Mouse (Mus musculus): ENCODE data around the gene Vcam1. TPM values are rescaled to one million over a fixed set of nuclear protein-coding genes. Genes with fewer than 3 reads are reported as not detected.

Gene Vcam1
- polyA plus RNA-seq (2015; fragmentation: Nextera tagmentation; extraction: Ambion mirVana): 117 and 118 TPM in 2 replicates

GRCm38 (mm10) chr3:116129259-116129738 lies at the start of gene Vcam1:
Vcam1 (minus strand) TSS chr3:116129688.
- H3K4me3 ChIP-seq (ENCODE audit: low read length): peak within 1 kb of the TSS; percentile 56
- H3K9me3 ChIP-seq (ENCODE audit: control insufficient read depth, low read length): no peaks in the 10 kb centered on the region
- peak within 1 kb of the TSS; percentile 56 for H3K4me2 ChIP-seq (ENCODE audit: low read depth, low read length)
- H3K27me3 ChIP-seq (ENCODE audit: control insufficient read depth, insufficient read depth, low read depth, low read length): no peaks in the 10 kb centered on the region
- peak; percentile 91 for ATAC-seq (ENCODE audit: low read depth)
- WGBS: 2% methylated on average over 9 of the region's 9 CpGs
- H3K36me3 ChIP-seq (ENCODE audit: control insufficient read depth, insufficient read depth, low read length): peaks cover under 1% of the 10 kb centered on the region; the same call in 1 of the 2 replicates
- no peaks in the 10 kb centered on the region; the same call in 1 of the 2 replicates for H3K4me1 ChIP-seq (replicated peaks; ENCODE audit: control insufficient read depth, insufficient read depth, low read length)
- peak within 1 kb of the TSS; percentile 84 for H3K27ac ChIP-seq (ENCODE audit: low read length)
- H3K9ac ChIP-seq (ENCODE audit: low read length): peak within 1 kb of the TSS; percentile 67

GRCm38 (mm10) chr3:116175106-116175505 lies 45.6 kb upstream of the Vcam1 start:
- no peak for ATAC-seq (ENCODE audit: low read depth)
- H3K27me3 ChIP-seq (ENCODE audit: control insufficient read depth, insufficient read depth, low read depth, low read length): no peaks in the 10 kb centered on the region
- H3K9ac ChIP-seq (ENCODE audit: low read length): no peak overlapping the region
- no peak overlapping the region for H3K4me3 ChIP-seq (ENCODE audit: low read length)
- H3K9me3 ChIP-seq (ENCODE audit: control insufficient read depth, low read length): no peaks in the 10 kb centered on the region
- WGBS: 90% methylated on average over 6 of the region's 6 CpGs
- no peak overlapping the region for H3K27ac ChIP-seq (ENCODE audit: low read length)
- no peaks in the 10 kb centered on the region for H3K4me1 ChIP-seq (replicated peaks; ENCODE audit: control insufficient read depth, insufficient read depth, low read length)
- H3K4me2 ChIP-seq (ENCODE audit: low read depth, low read length): no peak overlapping the region
- no peaks in the 10 kb centered on the region for H3K36me3 ChIP-seq (ENCODE audit: control insufficient read depth, insufficient read depth, low read length)

DNA sequence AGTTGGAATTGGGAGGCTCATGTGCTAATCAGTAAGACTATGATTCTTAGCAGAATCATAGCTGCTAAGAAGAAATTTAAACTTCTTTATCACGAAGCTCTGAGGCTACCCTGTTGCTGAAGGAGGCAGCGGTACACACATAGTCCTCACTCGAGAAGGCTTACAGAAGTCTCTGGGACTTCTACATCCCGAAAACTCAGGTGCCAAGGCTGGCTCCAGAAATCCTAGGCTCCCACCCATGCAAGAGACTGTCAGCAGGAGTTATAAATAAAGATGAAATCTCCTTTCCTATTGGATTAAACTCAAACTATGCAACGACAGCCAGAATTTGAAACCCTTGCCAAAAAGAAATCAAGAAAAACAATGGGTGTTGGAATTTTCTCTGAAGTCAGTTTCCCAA lies 42.0 kb upstream of the Vcam1 start:
- ATAC-seq (ENCODE audit: low read depth): no peak
- WGBS: 75% methylated on average over 5 of the region's 5 CpGs
- no peak overlapping the region for H3K27ac ChIP-seq (ENCODE audit: low read length)

GRCm38 (mm10) chr3:116168056-116168455 lies 38.6 kb upstream of the Vcam1 start:
- H3K9ac ChIP-seq (ENCODE audit: low read length): no peak overlapping the region
- H3K36me3 ChIP-seq (ENCODE audit: control insufficient read depth, insufficient read depth, low read length): no peaks in the 10 kb centered on the region
- no peak overlapping the region for H3K27ac ChIP-seq (ENCODE audit: low read length)
- H3K9me3 ChIP-seq (ENCODE audit: control insufficient read depth, low read length): no peaks in the 10 kb centered on the region
- H3K27me3 ChIP-seq (ENCODE audit: control insufficient read depth, insufficient read depth, low read depth, low read length): no peaks in the 10 kb centered on the region
- WGBS: 79% methylated on average over 2 of the region's 2 CpGs
- no peaks in the 10 kb centered on the region for H3K4me1 ChIP-seq (replicated peaks; ENCODE audit: control insufficient read depth, insufficient read depth, low read length)
- no peak for ATAC-seq (ENCODE audit: low read depth)
- no peak overlapping the region for H3K4me3 ChIP-seq (ENCODE audit: low read length)
- H3K4me2 ChIP-seq (ENCODE audit: low read depth, low read length): no peak overlapping the region

More for the DNA sequence above, 42.0 kb upstream of the Vcam1 start:
- H3K9me3 ChIP-seq (ENCODE audit: control insufficient read depth, low read length): no peaks in the 10 kb centered on the region
- no peak overlapping the region for H3K9ac ChIP-seq (ENCODE audit: low read length)
- H3K36me3 ChIP-seq (ENCODE audit: control insufficient read depth, insufficient read depth, low read length): no peaks in the 10 kb centered on the region
- no peak overlapping the region for H3K4me3 ChIP-seq (ENCODE audit: low read length)
- no peak overlapping the region for H3K4me2 ChIP-seq (ENCODE audit: low read depth, low read length)
- H3K27me3 ChIP-seq (ENCODE audit: control insufficient read depth, insufficient read depth, low read depth, low read length): no peaks in the 10 kb centered on the region
- no peaks in the 10 kb centered on the region for H3K4me1 ChIP-seq (replicated peaks; ENCODE audit: control insufficient read depth, insufficient read depth, low read length)

DNA sequence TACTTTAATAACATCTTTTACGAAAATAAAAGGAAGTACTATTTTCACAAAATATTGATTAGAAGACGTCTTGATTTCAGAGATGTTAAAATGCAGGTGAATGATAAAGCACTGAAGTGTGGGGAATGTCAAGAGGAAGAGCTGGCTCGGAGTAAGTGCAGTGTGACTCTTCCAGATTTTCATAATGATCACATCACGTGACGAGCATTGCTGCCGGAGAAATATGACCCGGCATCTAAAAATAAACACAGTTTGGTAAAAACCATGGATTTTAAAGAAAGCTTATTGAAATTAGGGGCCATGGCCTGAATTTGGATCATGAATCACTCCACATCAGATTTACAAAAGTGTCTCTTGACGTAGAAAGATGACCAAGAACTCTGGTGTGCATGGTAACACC lies 36.8 kb upstream of the Vcam1 start:
- no peak overlapping the region for H3K4me2 ChIP-seq (ENCODE audit: low read depth, low read length)

DNA sequence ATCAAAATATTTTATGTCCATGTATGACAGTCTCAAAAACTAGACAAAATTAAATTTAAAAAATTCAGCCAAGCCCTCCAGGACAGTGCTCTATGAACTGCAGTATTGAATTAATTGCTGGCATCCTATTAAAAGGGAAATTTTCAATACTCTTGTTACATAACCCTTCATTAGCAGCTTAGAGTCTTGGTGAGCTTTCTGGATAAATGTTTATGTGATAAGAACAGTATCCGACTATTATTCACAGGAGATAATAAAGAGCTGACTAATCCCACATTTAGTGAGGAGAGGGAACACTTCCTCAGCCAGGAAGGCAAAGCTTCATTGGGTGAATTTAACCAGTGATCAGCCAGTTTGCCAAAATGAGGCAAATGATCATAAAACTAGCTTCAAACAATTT lies 35.5 kb upstream of the Vcam1 start:
- H3K4me2 ChIP-seq (ENCODE audit: low read depth, low read length): no peak overlapping the region
- no peak overlapping the region for H3K27ac ChIP-seq (ENCODE audit: low read length)
- ATAC-seq (ENCODE audit: low read depth): no peak
- H3K4me1 ChIP-seq (replicated peaks; ENCODE audit: control insufficient read depth, insufficient read depth, low read length): no peaks in the 10 kb centered on the region
- no peak overlapping the region for H3K9ac ChIP-seq (ENCODE audit: low read length)
- no peak overlapping the region for H3K4me3 ChIP-seq (ENCODE audit: low read length)
- H3K9me3 ChIP-seq (ENCODE audit: control insufficient read depth, low read length): no peaks in the 10 kb centered on the region
- H3K27me3 ChIP-seq (ENCODE audit: control insufficient read depth, insufficient read depth, low read depth, low read length): no peaks in the 10 kb centered on the region
- H3K36me3 ChIP-seq (ENCODE audit: control insufficient read depth, insufficient read depth, low read length): no peaks in the 10 kb centered on the region
- 42% methylated on average over 1 of the region's 1 CpGs for WGBS

More for the DNA sequence above, 36.8 kb upstream of the Vcam1 start:
- no peak overlapping the region for H3K4me3 ChIP-seq (ENCODE audit: low read length)
- H3K27ac ChIP-seq (ENCODE audit: low read length): no peak overlapping the region
- WGBS: 43% methylated on average over 8 of the region's 8 CpGs
- no peak for ATAC-seq (ENCODE audit: low read depth)
- no peak overlapping the region for H3K9ac ChIP-seq (ENCODE audit: low read length)
- no peaks in the 10 kb centered on the region for H3K36me3 ChIP-seq (ENCODE audit: control insufficient read depth, insufficient read depth, low read length)
- no peaks in the 10 kb centered on the region for H3K27me3 ChIP-seq (ENCODE audit: control insufficient read depth, insufficient read depth, low read depth, low read length)
- no peaks in the 10 kb centered on the region for H3K9me3 ChIP-seq (ENCODE audit: control insufficient read depth, low read length)
- H3K4me1 ChIP-seq (replicated peaks; ENCODE audit: control insufficient read depth, insufficient read depth, low read length): no peaks in the 10 kb centered on the region

- H3K27me3 ChIP-seq (ENCODE audit: control insufficient read depth, insufficient read depth, low read depth, low read length): no peaks in the 10 kb centered on the region
- H3K4me1 ChIP-seq (replicated peaks; ENCODE audit: control insufficient read depth, insufficient read depth, low read length): no peaks in the 10 kb centered on the region
- no peak overlapping the region for H3K4me2 ChIP-seq (ENCODE audit: low read depth, low read length)
- no peaks in the 10 kb centered on the region for H3K36me3 ChIP-seq (ENCODE audit: control insufficient read depth, insufficient read depth, low read length)
- H3K4me3 ChIP-seq (ENCODE audit: low read length): no peak overlapping the region
- no peak overlapping the region for H3K9ac ChIP-seq (ENCODE audit: low read length)
- H3K9me3 ChIP-seq (ENCODE audit: control insufficient read depth, low read length): no peaks in the 10 kb centered on the region
- H3K27ac ChIP-seq (ENCODE audit: low read length): no peak overlapping the region
- no peak for ATAC-seq (ENCODE audit: low read depth)
- WGBS: 80% methylated on average over 5 of the region's 5 CpGs
Observed at GRCm38 (mm10) chr3:116163517-116163916, 34.0 kb upstream of the Vcam1 start.

DNA sequence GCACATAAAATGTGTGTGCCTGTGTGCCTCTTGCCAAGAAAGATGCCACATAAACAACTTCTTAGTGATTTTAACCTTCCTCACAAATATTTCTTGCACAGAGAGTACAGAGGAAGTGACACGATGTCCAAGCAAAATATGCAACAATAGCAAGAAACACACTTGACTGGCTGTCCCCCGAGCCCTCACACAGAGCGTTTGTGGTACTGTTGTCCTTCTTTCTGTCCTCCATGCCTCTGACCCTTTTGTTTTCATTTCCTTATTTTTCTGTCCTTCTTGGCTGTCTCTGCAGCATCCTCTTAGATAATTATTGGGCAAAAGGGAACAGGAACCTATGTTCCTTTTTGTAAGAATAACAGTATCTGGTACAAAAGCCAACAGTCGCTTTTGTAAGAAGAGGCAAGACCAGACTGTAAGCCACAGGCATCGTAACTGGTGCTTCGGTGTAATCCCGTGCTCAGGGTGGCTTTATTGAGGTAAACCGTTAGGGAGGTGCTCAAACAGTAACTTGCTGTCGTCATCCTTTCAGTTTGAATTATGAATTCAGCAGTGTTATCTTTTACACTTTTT lies 32.7 kb upstream of the Vcam1 start:
- WGBS: 76% methylated on average over 9 of the region's 9 CpGs

DNA sequence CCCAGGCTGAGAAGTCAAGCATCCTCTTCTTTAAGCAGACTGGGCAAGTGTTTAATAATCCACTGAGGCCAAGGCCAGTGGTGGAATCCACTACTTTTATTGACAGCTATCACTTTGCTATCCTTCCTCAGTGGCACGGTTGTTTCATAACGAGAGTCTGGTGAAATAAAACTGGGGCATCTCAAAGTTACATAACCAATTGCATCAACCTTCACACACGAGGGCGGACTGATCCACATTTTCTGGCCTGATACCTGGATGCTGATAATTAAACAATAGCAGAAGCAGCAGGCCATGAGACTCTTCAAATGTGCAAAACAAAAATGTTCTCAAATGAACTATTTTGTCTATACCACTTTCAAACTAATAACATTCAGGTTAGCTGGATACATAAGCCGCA lies 29.9 kb upstream of the Vcam1 start:
- no peaks in the 10 kb centered on the region for H3K27me3 ChIP-seq (ENCODE audit: control insufficient read depth, insufficient read depth, low read depth, low read length)
- no peaks in the 10 kb centered on the region for H3K9me3 ChIP-seq (ENCODE audit: control insufficient read depth, low read length)
- H3K9ac ChIP-seq (ENCODE audit: low read length): no peak overlapping the region
- no peak overlapping the region for H3K4me3 ChIP-seq (ENCODE audit: low read length)
- H3K4me2 ChIP-seq (ENCODE audit: low read depth, low read length): no peak overlapping the region
- H3K36me3 ChIP-seq (ENCODE audit: control insufficient read depth, insufficient read depth, low read length): no peaks in the 10 kb centered on the region
- 88% methylated on average over 5 of the region's 5 CpGs for WGBS
- no peaks in the 10 kb centered on the region for H3K4me1 ChIP-seq (replicated peaks; ENCODE audit: control insufficient read depth, insufficient read depth, low read length)
- H3K27ac ChIP-seq (ENCODE audit: low read length): no peak overlapping the region
- no peak for ATAC-seq (ENCODE audit: low read depth)

More for the DNA sequence above, 32.7 kb upstream of the Vcam1 start:
- no peak overlapping the region for H3K27ac ChIP-seq (ENCODE audit: low read length)
- no peaks in the 10 kb centered on the region for H3K36me3 ChIP-seq (ENCODE audit: control insufficient read depth, insufficient read depth, low read length)
- no peak for ATAC-seq (ENCODE audit: low read depth)
- no peaks in the 10 kb centered on the region for H3K27me3 ChIP-seq (ENCODE audit: control insufficient read depth, insufficient read depth, low read depth, low read length)
- H3K4me2 ChIP-seq (ENCODE audit: low read depth, low read length): no peak overlapping the region
- no peaks in the 10 kb centered on the region for H3K4me1 ChIP-seq (replicated peaks; ENCODE audit: control insufficient read depth, insufficient read depth, low read length)
- no peak overlapping the region for H3K4me3 ChIP-seq (ENCODE audit: low read length)
- H3K9ac ChIP-seq (ENCODE audit: low read length): no peak overlapping the region
- H3K9me3 ChIP-seq (ENCODE audit: control insufficient read depth, low read length): no peaks in the 10 kb centered on the region

Measured in lung, embryonic 16.5 days (tissue).